Mouse (Mus musculus) spleen, adult 2 months (tissue): ENCODE data around the gene Doc2b. TPM values are rescaled to one million over a fixed set of nuclear protein-coding genes. Genes with fewer than 3 reads are reported as not detected.

ENCODE experiments used
- DNase-seq, 2 experiments: peaks; one replicate each; pipeline versions ENCODE4 v3.0.0 to v3.0.0-alpha.2; 2012 to 2021; ENCODE audit warnings: low spot score in 2 of 2, low read depth in 1 of 2
- H3K27ac ChIP-seq: fragments of 200-500 bp; 2 replicates; pipeline ENCODE4 v1.5.1; 2012; ENCODE audit warnings: low read length, inconsistent platforms; ENCODE audit not compliant: insufficient read depth
- H3K27me3 ChIP-seq: fragments of 200-500 bp; 2 replicates; pipeline ENCODE4 v1.6.1; 2012; ENCODE audit warnings: mild to moderate bottlenecking, moderate library complexity, low read length, inconsistent platforms; ENCODE audit not compliant: control insufficient read depth, insufficient read depth
- H3K36me3 ChIP-seq: fragments of 200-500 bp; 2 replicates; pipeline ENCODE4 v1.6.1; 2012; ENCODE audit warnings: mild to moderate bottlenecking, low read length, inconsistent platforms; ENCODE audit not compliant: control insufficient read depth, insufficient read depth
- H3K4me1 ChIP-seq: fragments of 200-500 bp; 2 replicates; pipeline ENCODE4 v1.6.1; 2011; ENCODE audit warnings: inconsistent platforms; ENCODE audit not compliant: control insufficient read depth, insufficient read depth, insufficient read length
- H3K4me3 ChIP-seq: fragments of 200-500 bp; 2 replicates; pipeline ENCODE4 v1.5.1; 2011; ENCODE audit warnings: mild to moderate bottlenecking, inconsistent platforms; ENCODE audit not compliant: insufficient read depth, insufficient read length; ENCODE audit errors: extremely low read depth
- CTCF ChIP-seq: fragments of 200-500 bp; IDR thresholded peaks from 2 replicates; pipeline ENCODE4 v1.5.1; 2011; ENCODE audit warnings: mild to moderate bottlenecking, inconsistent platforms; ENCODE audit not compliant: insufficient read depth, insufficient read length, insufficient replicate concordance; ENCODE audit errors: extremely low read depth
- POLR2A ChIP-seq: fragments of 200-500 bp; IDR thresholded peaks from 2 replicates; pipeline ENCODE4 v1.6.1; 2011; ENCODE audit warnings: low read depth, low read length, inconsistent platforms
- WGBS: fragments of 180-500 bp; shearing (Covaris S2); methylation state at CpG from one replicate; pipeline ENCODE4 v1.1.7; 2018; 5-methylcytosine and 5-hydroxymethylcytosine counted together
- polyA plus RNA-seq: library from polyadenylated mRNA; depleted of rRNA; stranded (reverse); fragments of >200 nt; gene quantifications from 2 replicates; pipeline ENCODE4 v1.2.3, GENCODE M21; 2012; rRNA removed

Doc2b gene
- polyA plus RNA-seq = 0.02 and 0.05 TPM in 2 replicates

- Histone ChIP-seq H3K4me3 (no peak within 1 kb of the TSS), H3K27ac (no peak within 1 kb of the TSS), H3K27me3 (peaks cover 16% of the 10 kb centered on the region), H3K36me3 (no peaks in the 10 kb centered on the region), H3K4me1 (no peaks in the 10 kb centered on the region)
- TF ChIP-seq POLR2A (no peak), CTCF (no peak)
- no peak for DNase-seq
- WGBS = 9% methylated on average over 36 of the region's 37 CpGs
Observed at GRCm38 (mm10) chr11:75796029-75796445, at the start of gene Doc2b. TSS of gene Doc2b (minus strand) at chr11:75796049.

GRCm38 (mm10) chr11:75842904-75843619 is 47.2 kb upstream of the Doc2b start:
- Histone ChIP-seq H3K27ac (no peak overlapping the region), H3K4me3 (no peak overlapping the region), H3K27me3 (no peaks in the 10 kb centered on the region), H3K4me1 (no peaks in the 10 kb centered on the region), H3K36me3 (no peaks in the 10 kb centered on the region)
- TF ChIP-seq CTCF = no peak
- 92% methylated on average over 4 of the region's 4 CpGs for WGBS
- no peak for DNase-seq

GRCm38 (mm10) chr11:75841503-75841902 is 45.7 kb upstream of the Doc2b start:
- 86% methylated on average over 3 of the region's 3 CpGs for WGBS
- no peaks in the 10 kb centered on the region for H3K27me3 ChIP-seq
- no peak overlapping the region for H3K4me3 ChIP-seq

GRCm38 (mm10) chr11:75839536-75840430 is 43.9 kb upstream of the Doc2b start:
- WGBS = 90% methylated on average over 12 of the region's 12 CpGs
- H3K27ac ChIP-seq = no peak overlapping the region
- H3K4me3 ChIP-seq = no peak overlapping the region
- peaks cover 5% of the 10 kb centered on the region; the same call in 1 of the 2 replicates for H3K4me1 ChIP-seq
- no peak for DNase-seq
- H3K27me3 ChIP-seq = no peaks in the 10 kb centered on the region
- TF ChIP-seq CTCF (no peak), POLR2A (no peak)
- H3K36me3 ChIP-seq = no peaks in the 10 kb centered on the region

More at GRCm38 (mm10) chr11:75841503-75841902, 45.7 kb upstream of the Doc2b start:
- Histone ChIP-seq H3K4me1 (no peaks in the 10 kb centered on the region), H3K27ac (no peak overlapping the region), H3K36me3 (no peaks in the 10 kb centered on the region)
- no peak for DNase-seq
- TF ChIP-seq POLR2A = no peak
- no peak for TF ChIP-seq CTCF

- TF ChIP-seq POLR2A (no peak), CTCF (no peak)
Observed at GRCm38 (mm10) chr11:75838861-75839426, 43.1 kb upstream of the Doc2b start.

GRCm38 (mm10) chr11:75836240-75836610 is 40.4 kb upstream of the Doc2b start:
- no peak for TF ChIP-seq CTCF
- TF ChIP-seq POLR2A = no peak
- Histone ChIP-seq H3K27ac (no peak overlapping the region), H3K4me1 (peaks cover 5% of the 10 kb centered on the region; the same call in 1 of the 2 replicates), H3K4me3 (no peak overlapping the region), H3K36me3 (no peaks in the 10 kb centered on the region), H3K27me3 (no peaks in the 10 kb centered on the region)
- peak in 1 of 2 experiments; percentile 8 for DNase-seq
- WGBS = 39% methylated on average over 11 of the region's 11 CpGs

More at GRCm38 (mm10) chr11:75838861-75839426, 43.1 kb upstream of the Doc2b start:
- Histone ChIP-seq H3K27ac (no peak overlapping the region), H3K4me1 (peaks cover 5% of the 10 kb centered on the region; the same call in 1 of the 2 replicates), H3K4me3 (no peak overlapping the region), H3K27me3 (no peaks in the 10 kb centered on the region), H3K36me3 (no peaks in the 10 kb centered on the region)
- DNase-seq = peak in 1 of 2 experiments; percentile 29
- 57% methylated on average over 10 of the region's 10 CpGs for WGBS
